Mouse (Mus musculus) cortical plate, adult 2 months (tissue): Measurements from ENCODE around the gene Cdh4.

Experiments
- CTCF ChIP-seq: fragments of 200-500 bp; IDR thresholded peaks from 2 replicates; pipeline ENCODE4 v1.5.1; 2011; ENCODE audit warnings: mild to moderate bottlenecking, control low read depth, low read length; ENCODE audit not compliant: insufficient read depth; ENCODE audit errors: extremely low read depth
- POLR2A ChIP-seq: fragments of 200-500 bp; IDR thresholded peaks from 2 replicates; pipeline ENCODE4 v1.6.1; 2011; ENCODE audit warnings: mild to moderate bottlenecking, low read length, control low read depth; ENCODE audit not compliant: insufficient read depth; ENCODE audit errors: extremely low read depth

DNA sequence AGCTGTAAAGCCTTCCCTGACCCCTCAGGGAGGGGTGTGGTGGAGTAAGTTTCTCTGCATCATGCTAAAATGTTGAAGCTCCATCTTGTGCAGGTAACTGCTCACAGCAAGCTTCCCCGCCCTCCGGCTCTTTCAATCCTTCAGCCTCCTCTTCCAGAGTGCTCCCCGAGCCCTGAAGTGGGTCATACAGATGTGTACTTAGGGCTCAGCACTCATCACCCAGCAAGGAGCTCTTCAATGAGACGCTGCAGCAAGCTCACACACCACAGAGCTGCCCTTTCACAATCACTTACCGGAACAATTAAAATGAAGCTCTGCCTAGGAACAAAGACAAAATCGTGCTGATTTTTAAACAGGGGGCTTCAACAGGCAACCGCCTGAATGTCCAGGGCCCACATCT, 393.3 kb downstream of the Cdh4 start:
- TF ChIP-seq CTCF, result no peak
- no peak for TF ChIP-seq POLR2A
